Mouse (Mus musculus) stomach, postnatal 0 days (tissue): ENCODE data around the gene Trp53. TPM values are rescaled to one million over a fixed set of nuclear protein-coding genes. Genes with fewer than 3 reads are reported as not detected.
A peak's percentile ranks its signal among the peaks of the same experiment; 100 is the strongest.

Source experiments
- ATAC-seq: fragments of 200-750 bp; cut with Nextera tagmentation; 2 replicates; pipeline ENCODE4 v1.8.0; 2017; ENCODE audit not compliant: low FRiP score, low TSS enrichment
- DNase-seq: peaks from one replicate; pipeline ENCODE4 v3.0.0-alpha.2; 2016; ENCODE audit warnings: low spot score
- H3K27ac ChIP-seq: fragments of 300-500 bp; sonication (generic); replicated peaks from 2 replicates; pipeline ENCODE4 v1.5.1; 2014; ENCODE audit warnings: mild to moderate bottlenecking, control low read depth
- H3K27me3 ChIP-seq: fragments of 300-500 bp; sonication (generic); 2 replicates; pipeline ENCODE4 v1.6.1; 2014; ENCODE audit warnings: low read length; ENCODE audit not compliant: control insufficient read depth, insufficient read depth
- H3K36me3 ChIP-seq: fragments of 300-500 bp; sonication (generic); 2 replicates; pipeline ENCODE4 v1.6.1; 2014; ENCODE audit warnings: low read length, mixed read lengths; ENCODE audit not compliant: control insufficient read depth, insufficient read depth
- H3K4me1 ChIP-seq: fragments of 300-500 bp; sonication (generic); replicated peaks from 2 replicates; pipeline ENCODE4 v1.6.1; 2014; ENCODE audit warnings: antibody characterized with exemption; ENCODE audit not compliant: control insufficient read depth, insufficient read depth
- H3K4me2 ChIP-seq: fragments of 300-500 bp; sonication (generic); replicated peaks from 2 replicates; pipeline ENCODE4 v1.6.1; 2014; ENCODE audit warnings: low read depth, mild to moderate bottlenecking, control low read depth, moderate library complexity
- H3K4me3 ChIP-seq: fragments of 300-500 bp; sonication (generic); 2 replicates; pipeline ENCODE4 v1.5.1; 2014; ENCODE audit warnings: low read depth, low read length, control low read depth
- H3K9ac ChIP-seq: fragments of 300-500 bp; sonication (generic); 2 replicates; pipeline ENCODE4 v1.6.1; 2014; ENCODE audit warnings: mild to moderate bottlenecking, low read length, control low read depth, mixed read lengths
- H3K9me3 ChIP-seq: fragments of 300-500 bp; sonication (generic); 2 replicates; pipeline ENCODE4 v1.6.1; 2016; ENCODE audit warnings: low read length; ENCODE audit not compliant: control insufficient read depth
- CTCF ChIP-seq: IDR thresholded peaks from 2 replicates; pipeline ENCODE4 v1.5.1; 2016; ENCODE audit warnings: antibody characterized with exemption, low read depth, mild to moderate bottlenecking, moderate library complexity
- EP300 ChIP-seq: optimal IDR thresholded peaks from 2 replicates; pipeline ENCODE3; 2016; ENCODE audit warnings: antibody characterized with exemption
- WGBS: fragments of 180-500 bp; shearing (Covaris S2); extraction: QIAGEN DNeasy Blood & Tissue Kit; methylation state at CpG from one replicate; pipeline ENCODE4 v1.1.7; 2014; 5-methylcytosine and 5-hydroxymethylcytosine counted together
- polyA plus RNA-seq: library from polyadenylated mRNA; unstranded; fragments of >200 nt; fragmentation: Nextera tagmentation; extraction: Ambion mirVana; gene quantifications from 2 replicates; pipeline ENCODE4 v1.2.1, GENCODE M21; 2015

Gene Trp53
- polyA plus RNA-seq, 1 experiment from 2014 or later: 45.0 TPM

GRCm38 (mm10) chr11:69543598-69543997, 36.6 kb upstream of the Trp53 start:
- Histone ChIP-seq H3K27me3 (no peaks in the 10 kb centered on the region), H3K4me1 (no peaks in the 10 kb centered on the region), H3K4me3 (no peak overlapping the region), H3K36me3 (no peaks in the 10 kb centered on the region), H3K4me2 (no peak overlapping the region), H3K9ac (no peak overlapping the region), H3K9me3 (no peaks in the 10 kb centered on the region), H3K27ac (no peak overlapping the region)
- ATAC-seq (no peak), DNase-seq (no peak)
- WGBS: 38% methylated on average over 3 of the region's 3 CpGs
- TF ChIP-seq EP300: no peak
- no peak for TF ChIP-seq CTCF

DNA sequence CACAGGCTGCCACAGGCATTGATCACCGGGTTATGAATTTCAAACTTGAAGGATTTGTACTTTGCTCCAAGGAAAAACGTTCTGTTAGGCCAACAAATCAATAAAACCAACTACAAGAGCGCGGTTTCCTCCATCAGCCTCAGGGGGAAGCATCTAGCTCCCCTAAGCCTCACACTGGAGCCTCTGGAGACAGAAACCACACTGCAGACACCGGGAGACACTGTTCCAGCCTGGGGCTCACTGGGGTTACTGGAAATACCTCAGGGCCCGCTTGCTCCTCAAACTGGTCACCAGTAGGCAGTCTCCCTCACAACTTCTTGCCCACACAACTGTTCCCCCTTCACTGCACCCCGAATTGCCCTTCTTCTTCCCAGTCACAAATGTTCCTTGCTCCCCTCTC, 34.2 kb upstream of the Trp53 start:
- ATAC-seq (no peak), DNase-seq (no peak)
- peak overlapping the region; percentile 52 for H3K4me3 ChIP-seq
- H3K4me2 ChIP-seq: peak overlapping the region; percentile 97
- 17% methylated on average over 7 of the region's 7 CpGs for WGBS
- no peaks in the 10 kb centered on the region for H3K9me3 ChIP-seq
- H3K27me3 ChIP-seq: no peaks in the 10 kb centered on the region
- H3K36me3 ChIP-seq: no peaks in the 10 kb centered on the region
- peak; percentile 6; the same call in 1 of the 2 replicates for TF ChIP-seq CTCF
- no peak for TF ChIP-seq EP300
- H3K4me1 ChIP-seq: no peaks in the 10 kb centered on the region
- peak overlapping the region; percentile 69 for H3K27ac ChIP-seq
- H3K9ac ChIP-seq: peak overlapping the region; percentile 67; the same call in 1 of the 2 replicates

GRCm38 (mm10) chr11:69546423-69547053, 33.6 kb upstream of the Trp53 start:
- Histone ChIP-seq H3K4me1 (no peaks in the 10 kb centered on the region), H3K9me3 (no peaks in the 10 kb centered on the region), H3K4me3 (peak overlapping the region; percentile 52), H3K27me3 (no peaks in the 10 kb centered on the region), H3K9ac (peak overlapping the region; percentile 67), H3K4me2 (peak overlapping the region; percentile 97), H3K27ac (peak overlapping the region; percentile 69), H3K36me3 (no peaks in the 10 kb centered on the region)
- ATAC-seq: peak; percentile 73
- WGBS: 0% methylated on average over 44 of the region's 44 CpGs
- peak; percentile 84 for DNase-seq
- TF ChIP-seq CTCF (peak; percentile 71), EP300 (no peak)

GRCm38 (mm10) chr11:69547071-69547470, 33.1 kb upstream of the Trp53 start:
- DNase-seq (peak; percentile 64), ATAC-seq (no peak)
- H3K36me3 ChIP-seq: no peaks in the 10 kb centered on the region
- H3K4me2 ChIP-seq: peak overlapping the region; percentile 97
- no peaks in the 10 kb centered on the region for H3K4me1 ChIP-seq
- peak; percentile 63 for TF ChIP-seq CTCF
- no peak for TF ChIP-seq EP300
- H3K4me3 ChIP-seq: peak overlapping the region; percentile 52
- no peaks in the 10 kb centered on the region for H3K27me3 ChIP-seq
- peak overlapping the region; percentile 69; the same call in 1 of the 2 replicates for H3K27ac ChIP-seq
- H3K9ac ChIP-seq: peak overlapping the region; percentile 67
- no peaks in the 10 kb centered on the region for H3K9me3 ChIP-seq
- WGBS: 5% methylated on average over 15 of the region's 15 CpGs

DNA sequence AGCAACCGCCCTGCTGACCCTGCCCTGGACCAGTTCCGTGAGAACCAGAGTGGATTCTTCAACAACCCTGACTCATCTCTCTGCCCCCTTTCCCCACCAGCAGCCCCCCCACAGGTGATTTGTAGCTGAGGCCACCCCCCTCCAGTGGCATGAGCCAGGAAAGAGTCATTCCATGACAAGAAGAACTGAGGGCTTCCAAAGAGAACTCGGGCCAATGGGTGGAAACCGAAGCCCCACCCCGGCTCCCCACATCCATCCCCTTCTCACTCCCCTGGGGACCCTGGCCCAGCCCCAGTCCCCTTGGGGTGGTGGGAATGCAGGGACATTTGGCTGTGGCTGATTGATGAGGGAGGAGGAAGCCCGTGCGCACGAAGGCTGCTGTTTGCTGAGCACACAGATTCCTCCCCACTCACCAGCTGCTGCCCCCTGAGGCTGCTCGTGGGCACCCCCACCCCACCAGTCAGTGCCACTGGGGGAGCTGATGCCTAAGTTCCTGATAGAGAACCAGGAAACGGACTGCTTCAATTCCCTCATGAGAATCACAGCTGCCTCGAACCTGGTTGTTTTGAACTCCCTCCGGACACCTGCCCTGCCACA, 31.0 kb upstream of the Trp53 start, which contains the start of gene Dnah2:
Gene Dnah2 (minus strand): TSS at position 51 of the 597 bp plus-strand sequence.
- Histone ChIP-seq H3K9ac (no peak within 1 kb of the TSS), H3K4me1 (no peaks in the 10 kb centered on the region), H3K4me2 (no peak within 1 kb of the TSS), H3K27ac (no peak within 1 kb of the TSS), H3K36me3 (no peaks in the 10 kb centered on the region), H3K4me3 (no peak within 1 kb of the TSS), H3K9me3 (no peaks in the 10 kb centered on the region), H3K27me3 (no peaks in the 10 kb centered on the region)
- no peak for TF ChIP-seq CTCF
- no peak for TF ChIP-seq EP300
- DNase-seq (no peak), ATAC-seq (no peak)
- WGBS: 27% methylated on average over 12 of the region's 12 CpGs

DNA sequence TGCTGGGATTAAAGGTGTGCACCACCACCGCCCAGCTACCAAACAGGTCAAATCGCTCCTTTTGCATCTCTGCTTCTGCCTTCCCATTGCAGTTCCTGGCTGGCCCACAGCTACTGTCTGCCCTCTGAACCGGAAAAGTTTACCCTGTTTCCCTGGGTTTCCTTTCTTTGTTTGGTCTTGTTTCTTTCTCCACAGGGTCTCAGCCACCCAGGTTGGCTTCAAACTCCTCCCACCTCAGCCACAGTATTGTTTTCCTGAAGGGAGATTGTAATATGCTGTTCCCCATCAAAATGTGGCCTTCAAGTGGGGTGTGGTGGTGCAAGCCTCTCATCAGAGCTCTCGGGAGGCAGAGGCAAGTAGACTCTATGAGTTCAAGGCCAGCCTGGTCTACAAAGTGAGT, 28.8 kb upstream of the Trp53 start:
- Histone ChIP-seq H3K9ac (no peak overlapping the region), H3K27ac (no peak overlapping the region), H3K9me3 (no peaks in the 10 kb centered on the region), H3K27me3 (no peaks in the 10 kb centered on the region), H3K36me3 (no peaks in the 10 kb centered on the region), H3K4me3 (no peak overlapping the region), H3K4me1 (no peaks in the 10 kb centered on the region), H3K4me2 (no peak overlapping the region)
- 73% methylated on average over 4 of the region's 4 CpGs for WGBS
- DNase-seq (no peak), ATAC-seq (no peak)
- TF ChIP-seq CTCF: no peak
